Comparison of ENCODE assay signal across 8 mouse cellular contexts in genomic region chr19:53391386-53391785, GRCm38 (mm10). TPM values are rescaled to one million over a fixed set of nuclear protein-coding genes. Genes with fewer than 3 reads are reported as not detected.
A peak's percentile ranks its signal among the peaks of the same experiment; 100 is the strongest.
DNase-seq lines count a peak whose midpoint lies in the region; ATAC-seq lines count a peak whose summit lies in the region.

No protein-coding gene starts in this region.

- peak overlapping the region; percentile 66 for H3K4me2 ChIP-seq in lung, embryonic 15.5 days
- peak overlapping the region; percentile 73 for H3K4me2 ChIP-seq in embryonic facial prominence, embryonic 12.5 days (replicated peaks)
- H3K4me2 ChIP-seq in intestine, embryonic 16.5 days (ENCODE audit: low read depth, low read length), result peak overlapping the region; percentile 58
- peak overlapping the region; percentile 74 for H3K4me2 ChIP-seq in neural tube, embryonic 15.5 days

- H3K9me3 ChIP-seq in lung, embryonic 15.5 days, result no peaks in the 10 kb centered on the region
- H3K9me3 ChIP-seq in embryonic facial prominence, embryonic 12.5 days, result no peaks in the 10 kb centered on the region
- no peaks in the 10 kb centered on the region for H3K9me3 ChIP-seq in intestine, embryonic 16.5 days (ENCODE audit: control insufficient read depth, low read length)
- H3K9me3 ChIP-seq in neural tube, embryonic 15.5 days (replicated peaks), result no peaks in the 10 kb centered on the region

- intact Hi-C loops in left cerebral cortex, postnatal 36 days (cut with DNase I), result no loop called here

- H3K4me1 ChIP-seq in lung, embryonic 15.5 days, result peaks cover 26% of the 10 kb centered on the region
- H3K4me1 ChIP-seq in embryonic facial prominence, embryonic 12.5 days, result peaks cover 10% of the 10 kb centered on the region
- peaks cover 6% of the 10 kb centered on the region for H3K4me1 ChIP-seq in intestine, embryonic 16.5 days (ENCODE audit: control insufficient read depth, insufficient read depth, low read length)
- peaks cover 19% of the 10 kb centered on the region for H3K4me1 ChIP-seq in neural tube, embryonic 15.5 days

- WGBS in lung, embryonic 15.5 days, result 45% methylated on average over 8 of the region's 8 CpGs
- WGBS in embryonic facial prominence, embryonic 12.5 days, result 52% methylated on average over 8 of the region's 8 CpGs
- WGBS in intestine, embryonic 16.5 days, result 46% methylated on average over 8 of the region's 8 CpGs
- 39% methylated on average over 8 of the region's 8 CpGs for WGBS in neural tube, embryonic 15.5 days

- no peak for ATAC-seq in lung, embryonic 15.5 days (ENCODE audit: borderline replicate concordance, extremely low read depth, low FRiP score, low TSS enrichment)
- no peak for ATAC-seq in embryonic facial prominence, embryonic 12.5 days (ENCODE audit: insufficient number of reproducible peaks, insufficient read depth, low FRiP score, low TSS enrichment)
- no peak for ATAC-seq in intestine, embryonic 16.5 days
- no peak for ATAC-seq in neural tube, embryonic 15.5 days (ENCODE audit: low FRiP score)

- H3K36me3 ChIP-seq in lung, embryonic 15.5 days, result peaks cover 20% of the 10 kb centered on the region
- H3K36me3 ChIP-seq in embryonic facial prominence, embryonic 12.5 days, result peaks cover 19% of the 10 kb centered on the region; the same call in 1 of the 2 replicates
- no peaks in the 10 kb centered on the region for H3K36me3 ChIP-seq in intestine, embryonic 16.5 days (ENCODE audit: control insufficient read depth, insufficient read depth, low read length)
- H3K36me3 ChIP-seq in neural tube, embryonic 15.5 days, result peaks cover 18% of the 10 kb centered on the region

- H3K27ac ChIP-seq in lung, embryonic 15.5 days, result peak overlapping the region; percentile 83; the same call in 1 of the 2 replicates
- no peak overlapping the region for H3K27ac ChIP-seq in embryonic facial prominence, embryonic 12.5 days
- H3K27ac ChIP-seq in intestine, embryonic 16.5 days (ENCODE audit: low read length), result peak overlapping the region; percentile 94; the same call in 1 of the 2 replicates
- peak overlapping the region; percentile 90; the same call in 1 of the 2 replicates for H3K27ac ChIP-seq in neural tube, embryonic 15.5 days (replicated peaks)

- peak overlapping the region; percentile 75 for H3K9ac ChIP-seq in lung, embryonic 15.5 days
- H3K9ac ChIP-seq in embryonic facial prominence, embryonic 12.5 days, result peak overlapping the region; percentile 71
- H3K9ac ChIP-seq in intestine, embryonic 16.5 days (ENCODE audit: low read depth, low read length), result peak overlapping the region; percentile 81; the same call in 1 of the 2 replicates
- peak overlapping the region; percentile 76 for H3K9ac ChIP-seq in neural tube, embryonic 15.5 days (replicated peaks)

- H3K27me3 ChIP-seq in lung, embryonic 15.5 days, result no peaks in the 10 kb centered on the region
- H3K27me3 ChIP-seq in embryonic facial prominence, embryonic 12.5 days, result no peaks in the 10 kb centered on the region
- H3K27me3 ChIP-seq in intestine, embryonic 16.5 days (replicated peaks; ENCODE audit: control insufficient read depth, insufficient read depth, low read length), result no peaks in the 10 kb centered on the region
- no peaks in the 10 kb centered on the region for H3K27me3 ChIP-seq in neural tube, embryonic 15.5 days (replicated peaks)

- DNase-seq in lung, postnatal 36 days, result no peak
- DNase-seq in ovary, adult 18-20 months (ENCODE audit: low spot score), result no peak
- no peak for DNase-seq in left cerebral cortex, postnatal 36 days (ENCODE audit: low spot score in 2 of 2)
- DNase-seq in lung, adult 18-20 months, result no peak

- peak overlapping the region; percentile 100 for H3K4me3 ChIP-seq in lung, embryonic 15.5 days
- H3K4me3 ChIP-seq in embryonic facial prominence, embryonic 12.5 days, result peak overlapping the region; percentile 99
- peak overlapping the region; percentile 99 for H3K4me3 ChIP-seq in intestine, embryonic 16.5 days (ENCODE audit: low read length)
- H3K4me3 ChIP-seq in neural tube, embryonic 15.5 days (replicated peaks), result peak overlapping the region; percentile 80

RNA-seq across cellular contexts. Expression of gene Smndc1, which starts 1.0 kb away (rescaled TPM):
- polyA plus RNA-seq in lung, embryonic 15.5 days (2015; fragmentation: Nextera tagmentation; extraction: Ambion mirVana), result 38.5 and 41.8 TPM in 2 replicates
- polyA plus RNA-seq in embryonic facial prominence, embryonic 12.5 days (2016; fragmentation: Nextera tagmentation; extraction: Ambion mirVana), result 40.7 and 48.3 TPM in 2 replicates
- 36.3 and 40.5 TPM in 2 replicates for polyA plus RNA-seq in intestine, embryonic 16.5 days (2015; fragmentation: Nextera tagmentation; extraction: Ambion mirVana)
- 29.3 and 31.6 TPM in 2 replicates for polyA plus RNA-seq in neural tube, embryonic 15.5 days (2015; fragmentation: Nextera tagmentation; extraction: Ambion mirVana)
- 10 to 100 TPM; 33.2 to 40.5 TPM for total RNA-seq in left cerebral cortex, postnatal 36 days (2021)

RNA-seq across cellular contexts. Expression of gene Gm10197, which starts 19.8 kb away (rescaled TPM):
- polyA plus RNA-seq in lung, embryonic 15.5 days (2015; fragmentation: Nextera tagmentation; extraction: Ambion mirVana), result 4.1 TPM in 1 of 2 replicates, not detected in the other
- not detected in 2 replicates for polyA plus RNA-seq in embryonic facial prominence, embryonic 12.5 days (2016; fragmentation: Nextera tagmentation; extraction: Ambion mirVana)
- polyA plus RNA-seq in intestine, embryonic 16.5 days (2015; fragmentation: Nextera tagmentation; extraction: Ambion mirVana), result not detected in 2 replicates
- polyA plus RNA-seq in neural tube, embryonic 15.5 days (2015; fragmentation: Nextera tagmentation; extraction: Ambion mirVana), result not detected in 2 replicates
- not detected for total RNA-seq in left cerebral cortex, postnatal 36 days (2021)
